Mouse (Mus musculus) stomach, embryonic 16.5 days (tissue): ENCODE measurements at regions not wholly inside any gene's neighbourhood (a gene's known extent, or its start where the extent isn't known, plus 50 kb on each side); places are given as distances from the start of the nearest gene placed in this dataset.
A peak's percentile ranks its signal among the peaks of the same experiment; 100 is the strongest.

Experiments used
- ATAC-seq: fragments of 200-750 bp; cut with Nextera tagmentation; 2 replicates; pipeline ENCODE4 v1.8.0; 2017; ENCODE audit warnings: moderate number of reproducible peaks, moderate TSS enrichment; ENCODE audit not compliant: insufficient read depth, low FRiP score
- H3K27ac ChIP-seq: fragments of 300-500 bp; sonication (generic); 2 replicates; pipeline ENCODE4 v1.5.1; 2014; ENCODE audit warnings: low read length
- H3K27me3 ChIP-seq: fragments of 300-500 bp; sonication (generic); 2 replicates; pipeline ENCODE4 v1.6.1; 2014; ENCODE audit warnings: low read length, control low read depth, mixed read lengths; ENCODE audit not compliant: control insufficient read depth, insufficient read depth
- H3K36me3 ChIP-seq: fragments of 300-500 bp; sonication (generic); 2 replicates; pipeline ENCODE4 v1.6.1; 2014; ENCODE audit warnings: low read length; ENCODE audit not compliant: control insufficient read depth, insufficient read depth
- H3K4me1 ChIP-seq: fragments of 300-500 bp; sonication (generic); 2 replicates; pipeline ENCODE4 v1.6.1; 2014; ENCODE audit warnings: low read length, control low read depth, mixed read lengths; ENCODE audit not compliant: control insufficient read depth, insufficient read depth
- H3K4me2 ChIP-seq: fragments of 300-500 bp; sonication (generic); 2 replicates; pipeline ENCODE4 v1.6.1; 2014; ENCODE audit warnings: low read depth, low read length, mixed read lengths
- H3K4me3 ChIP-seq: fragments of 300-500 bp; sonication (generic); replicated peaks from 2 replicates; pipeline ENCODE4 v1.5.1; 2014; ENCODE audit warnings: mild to moderate bottlenecking, low read length
- H3K9ac ChIP-seq: fragments of 300-500 bp; sonication (generic); 2 replicates; pipeline ENCODE4 v1.6.1; 2014; ENCODE audit warnings: low read length
- H3K9me3 ChIP-seq: fragments of 300-500 bp; sonication (generic); replicated peaks from 2 replicates; pipeline ENCODE4 v1.6.1; 2016; ENCODE audit warnings: low read length, control low read depth; ENCODE audit not compliant: control insufficient read depth
- WGBS: fragments of 180-500 bp; shearing (Covaris S2); extraction: QIAGEN DNeasy Blood & Tissue Kit; methylation state at CpG from one replicate; pipeline ENCODE4 v1.1.7; 2014; 5-methylcytosine and 5-hydroxymethylcytosine counted together

GRCm38 (mm10) chr12:25208670-25209332 lies 111.9 kb upstream of the Id2 start:
- Histone ChIP-seq H3K4me2 (no peak overlapping the region), H3K9ac (peak overlapping the region; percentile 10; the same call in 1 of the 2 replicates), H3K27ac (peak overlapping the region; percentile 74), H3K4me1 (peaks cover 8% of the 10 kb centered on the region; the same call in 1 of the 2 replicates), H3K36me3 (no peaks in the 10 kb centered on the region), H3K9me3 (no peaks in the 10 kb centered on the region), H3K27me3 (no peaks in the 10 kb centered on the region), H3K4me3 (no peak overlapping the region)
- 26% methylated on average over 11 of the region's 11 CpGs for WGBS
- ATAC-seq = peak; percentile 77

GRCm38 (mm10) chr12:25203371-25204067 lies 106.6 kb upstream of the Id2 start:
- WGBS = 82% methylated on average over 10 of the region's 10 CpGs
- Histone ChIP-seq H3K36me3 (no peaks in the 10 kb centered on the region), H3K27ac (no peak overlapping the region), H3K4me1 (0 out of 2 replicates have a peak, but pooled peaks cover 4% of the 10 kb centered on the region), H3K4me2 (no peak overlapping the region), H3K27me3 (no peaks in the 10 kb centered on the region), H3K9me3 (no peaks in the 10 kb centered on the region), H3K9ac (no peak overlapping the region), H3K4me3 (no peak overlapping the region)
- ATAC-seq = no peak

GRCm38 (mm10) chr12:25200161-25200560 lies 103.2 kb upstream of the Id2 start:
- H3K36me3 ChIP-seq = no peaks in the 10 kb centered on the region
- no peak overlapping the region for H3K9ac ChIP-seq
- H3K4me3 ChIP-seq = no peak overlapping the region
- ATAC-seq = no peak
- H3K9me3 ChIP-seq = no peaks in the 10 kb centered on the region
- H3K27ac ChIP-seq = no peak overlapping the region
- no peaks in the 10 kb centered on the region for H3K27me3 ChIP-seq
- peaks cover 4% of the 10 kb centered on the region for H3K4me1 ChIP-seq
- H3K4me2 ChIP-seq = no peak overlapping the region
- 53% methylated on average over 4 of the region's 4 CpGs for WGBS

GRCm38 (mm10) chr12:25197757-25198156 lies 100.8 kb upstream of the Id2 start:
- peak; percentile 57; the same call in 1 of the 2 replicates for ATAC-seq
- peaks cover 4% of the 10 kb centered on the region for H3K4me1 ChIP-seq
- no peaks in the 10 kb centered on the region for H3K9me3 ChIP-seq
- no peak overlapping the region for H3K4me3 ChIP-seq
- no peak overlapping the region for H3K9ac ChIP-seq
- no peaks in the 10 kb centered on the region for H3K36me3 ChIP-seq
- 16% methylated on average over 4 of the region's 4 CpGs for WGBS
- no peaks in the 10 kb centered on the region for H3K27me3 ChIP-seq
- no peak overlapping the region for H3K27ac ChIP-seq
- no peak overlapping the region for H3K4me2 ChIP-seq

GRCm38 (mm10) chr12:25196022-25196421 lies 99.1 kb upstream of the Id2 start:
- Histone ChIP-seq H3K4me2 (no peak overlapping the region), H3K27me3 (no peaks in the 10 kb centered on the region), H3K27ac (no peak overlapping the region), H3K9me3 (no peaks in the 10 kb centered on the region), H3K4me3 (no peak overlapping the region), H3K9ac (no peak overlapping the region), H3K36me3 (no peaks in the 10 kb centered on the region), H3K4me1 (peaks cover 4% of the 10 kb centered on the region)
- no peak for ATAC-seq
- 78% methylated on average over 4 of the region's 4 CpGs for WGBS

GRCm38 (mm10) chr12:25192216-25192615 lies 95.3 kb upstream of the Id2 start:
- 89% methylated on average over 6 of the region's 6 CpGs for WGBS
- Histone ChIP-seq H3K27me3 (no peaks in the 10 kb centered on the region), H3K9me3 (0 out of 2 replicates have a peak, but pooled peaks cover 4% of the 10 kb centered on the region), H3K4me3 (no peak overlapping the region), H3K36me3 (no peaks in the 10 kb centered on the region), H3K4me2 (no peak overlapping the region), H3K9ac (no peak overlapping the region), H3K27ac (no peak overlapping the region), H3K4me1 (peaks cover 12% of the 10 kb centered on the region)
- ATAC-seq = no peak

- no peak overlapping the region for H3K4me2 ChIP-seq
- no peaks in the 10 kb centered on the region for H3K36me3 ChIP-seq
- 0 out of 2 replicates have a peak, but pooled peaks cover 4% of the 10 kb centered on the region for H3K9me3 ChIP-seq
- H3K27me3 ChIP-seq = no peaks in the 10 kb centered on the region
- 44% methylated on average over 6 of the region's 6 CpGs for WGBS
- peaks cover 12% of the 10 kb centered on the region; the same call in 1 of the 2 replicates for H3K4me1 ChIP-seq
- peak overlapping the region; percentile 64 for H3K27ac ChIP-seq
- peak; percentile 80; the same call in 1 of the 2 replicates for ATAC-seq
- H3K9ac ChIP-seq = no peak overlapping the region
- H3K4me3 ChIP-seq = no peak overlapping the region
Measured at GRCm38 (mm10) chr12:25190360-25190759, 93.4 kb upstream of the Id2 start.

- Histone ChIP-seq H3K9me3 (0 out of 2 replicates have a peak, but pooled peaks cover 4% of the 10 kb centered on the region), H3K4me1 (peaks cover 12% of the 10 kb centered on the region; the same call in 1 of the 2 replicates), H3K27me3 (no peaks in the 10 kb centered on the region), H3K9ac (no peak overlapping the region), H3K27ac (no peak overlapping the region; the same call in 1 of the 2 replicates), H3K4me2 (no peak overlapping the region), H3K4me3 (no peak overlapping the region), H3K36me3 (no peaks in the 10 kb centered on the region)
- WGBS = 46% methylated on average over 16 of the region's 16 CpGs
- ATAC-seq = no peak
Measured at GRCm38 (mm10) chr12:25189174-25189761, 92.3 kb upstream of the Id2 start.

- Histone ChIP-seq H3K36me3 (no peaks in the 10 kb centered on the region), H3K4me1 (peaks cover 12% of the 10 kb centered on the region; the same call in 1 of the 2 replicates), H3K27ac (no peak overlapping the region), H3K9me3 (0 out of 2 replicates have a peak, but pooled peaks cover 4% of the 10 kb centered on the region), H3K4me3 (no peak overlapping the region), H3K9ac (no peak overlapping the region), H3K4me2 (no peak overlapping the region), H3K27me3 (no peaks in the 10 kb centered on the region)
- 57% methylated on average over 3 of the region's 3 CpGs for WGBS
- ATAC-seq = no peak
Measured at GRCm38 (mm10) chr12:25188556-25188955, 91.6 kb upstream of the Id2 start.
